Comparison of ENCODE assay signal across 9 mouse cellular contexts in genomic region chr2:131134826-131135400, GRCm38 (mm10). TPM values are rescaled to one million over a fixed set of nuclear protein-coding genes. Genes with fewer than 3 reads are reported as not detected.
DNase-seq lines count a peak whose midpoint lies in the region; ATAC-seq and TF ChIP-seq lines count a peak whose summit lies in the region.
"Had no signal": no experiment of that assay in that cellular context is flagged by ENCODE, and none has a peak within 500 bp of the region (broad histone marks: within the 10 kb centered on the region; RNA-seq: fewer than 3 reads in every experiment).

No protein-coding gene starts in this region.

- DNase-seq in neural tube, embryonic 10.5 days (ENCODE audit: extremely low spot score, low spot score): no peak
- no peak for DNase-seq in ovary, postnatal 10 days (ENCODE audit: low spot score)
- DNase-seq in spleen, postnatal 14 days (ENCODE audit: low spot score in 2 of 2): no peak

- TF ChIP-seq CTCF in small intestine, adult 2 months (IDR thresholded peaks at IDR 0.05; ENCODE audit: extremely low read depth, insufficient read length, insufficient replicate concordance, low read depth, low read length): no peak

- no peak for TF ChIP-seq POLR2A in small intestine, adult 2 months (IDR thresholded peaks at IDR 0.05; ENCODE audit: low read depth, low read length)

- H3K4me2 ChIP-seq in intestine, embryonic 16.5 days (ENCODE audit: low read depth, low read length): no peak overlapping the region
- H3K4me2 ChIP-seq in intestine, embryonic 15.5 days (replicated peaks): no peak overlapping the region
- H3K4me2 ChIP-seq in neural tube, embryonic 14.5 days (ENCODE audit: low read depth, low read length): no peak overlapping the region
- H3K4me2 ChIP-seq in heart, embryonic 16.5 days (ENCODE audit: low read depth, low read length): no peak overlapping the region

- 86% methylated on average over 8 of the region's 8 CpGs for WGBS in intestine, embryonic 16.5 days
- WGBS in intestine, embryonic 15.5 days: 88% methylated on average over 8 of the region's 8 CpGs
- 92% methylated on average over 8 of the region's 8 CpGs for WGBS in neural tube, embryonic 14.5 days
- 73% methylated on average over 8 of the region's 8 CpGs for WGBS in heart, embryonic 16.5 days
- WGBS in small intestine, adult 2 months: 92% methylated on average over 8 of the region's 8 CpGs

- 0 out of 2 replicates have a peak overlapping the region, but pooled peaks have one; percentile 30 for H3K27ac ChIP-seq in intestine, embryonic 16.5 days (ENCODE audit: low read length)
- H3K27ac ChIP-seq in intestine, embryonic 15.5 days: no peak overlapping the region
- H3K27ac ChIP-seq in neural tube, embryonic 14.5 days (ENCODE audit: low read depth, low read length): no peak overlapping the region
- peak overlapping the region; percentile 78 for H3K27ac ChIP-seq in heart, embryonic 16.5 days (ENCODE audit: low read length)
- peak overlapping the region; percentile 24; the same call in 1 of the 2 replicates for H3K27ac ChIP-seq in small intestine, adult 2 months (ENCODE audit: insufficient read depth, low read depth, low read length)

- no peaks in the 10 kb centered on the region for H3K9me3 ChIP-seq in intestine, embryonic 16.5 days (ENCODE audit: control insufficient read depth, low read length)
- no peaks in the 10 kb centered on the region for H3K9me3 ChIP-seq in intestine, embryonic 15.5 days
- H3K9me3 ChIP-seq in neural tube, embryonic 14.5 days (ENCODE audit: control insufficient read depth, low read length): no peaks in the 10 kb centered on the region
- H3K9me3 ChIP-seq in heart, embryonic 16.5 days (replicated peaks; ENCODE audit: control insufficient read depth, low read length): no peaks in the 10 kb centered on the region

- no peaks in the 10 kb centered on the region for H3K27me3 ChIP-seq in intestine, embryonic 16.5 days (replicated peaks; ENCODE audit: control insufficient read depth, insufficient read depth, low read length)
- H3K27me3 ChIP-seq in intestine, embryonic 15.5 days (replicated peaks): no peaks in the 10 kb centered on the region
- H3K27me3 ChIP-seq in neural tube, embryonic 14.5 days (ENCODE audit: control insufficient read depth, insufficient read depth, low read length): no peaks in the 10 kb centered on the region
- H3K27me3 ChIP-seq in heart, embryonic 16.5 days (ENCODE audit: control insufficient read depth, insufficient read depth, low read length): no peaks in the 10 kb centered on the region
- H3K27me3 ChIP-seq in small intestine, adult 2 months (ENCODE audit: control insufficient read depth, insufficient read depth, low read length): no peaks in the 10 kb centered on the region

- no peaks in the 10 kb centered on the region for H3K36me3 ChIP-seq in intestine, embryonic 16.5 days (ENCODE audit: control insufficient read depth, insufficient read depth, low read length)
- H3K36me3 ChIP-seq in intestine, embryonic 15.5 days: peaks cover 13% of the 10 kb centered on the region; the same call in 1 of the 2 replicates
- no peaks in the 10 kb centered on the region for H3K36me3 ChIP-seq in neural tube, embryonic 14.5 days (ENCODE audit: control insufficient read depth, insufficient read depth, low read length)
- H3K36me3 ChIP-seq in heart, embryonic 16.5 days (ENCODE audit: control insufficient read depth, insufficient read depth): peaks cover 2% of the 10 kb centered on the region; the same call in 1 of the 2 replicates
- H3K36me3 ChIP-seq in small intestine, adult 2 months (ENCODE audit: control insufficient read depth, insufficient read depth, low read length): no peaks in the 10 kb centered on the region

- H3K9ac ChIP-seq in intestine, embryonic 16.5 days (ENCODE audit: low read depth, low read length): no peak overlapping the region
- no peak overlapping the region for H3K9ac ChIP-seq in intestine, embryonic 15.5 days
- H3K9ac ChIP-seq in neural tube, embryonic 14.5 days (replicated peaks; ENCODE audit: low read depth, low read length): 0 out of 2 replicates have a peak overlapping the region, but pooled peaks have one; percentile 3
- H3K9ac ChIP-seq in heart, embryonic 16.5 days (ENCODE audit: low read length): no peak overlapping the region; the same call in 1 of the 2 replicates

- ATAC-seq in intestine, embryonic 16.5 days: no peak
- no peak for ATAC-seq in intestine, embryonic 15.5 days
- ATAC-seq in neural tube, embryonic 14.5 days (ENCODE audit: low read depth): no peak
- no peak for ATAC-seq in heart, embryonic 16.5 days (replicated peaks; ENCODE audit: extremely low read depth, insufficient read depth, low FRiP score)

- peaks cover 7% of the 10 kb centered on the region for H3K4me1 ChIP-seq in intestine, embryonic 16.5 days (ENCODE audit: control insufficient read depth, insufficient read depth, low read length)
- 0 out of 2 replicates have a peak, but pooled peaks cover 3% of the 10 kb centered on the region for H3K4me1 ChIP-seq in intestine, embryonic 15.5 days (replicated peaks)
- no peaks in the 10 kb centered on the region for H3K4me1 ChIP-seq in neural tube, embryonic 14.5 days (ENCODE audit: control insufficient read depth, insufficient read depth, low read length)
- H3K4me1 ChIP-seq in heart, embryonic 16.5 days (ENCODE audit: control insufficient read depth, insufficient read depth, low read length): peaks cover 30% of the 10 kb centered on the region
- H3K4me1 ChIP-seq in small intestine, adult 2 months (ENCODE audit: control insufficient read depth, insufficient read depth, insufficient read length, low read length): peaks cover 6% of the 10 kb centered on the region; the same call in 1 of the 2 replicates

- H3K4me3 ChIP-seq in intestine, embryonic 16.5 days (ENCODE audit: low read length): no peak overlapping the region
- no peak overlapping the region for H3K4me3 ChIP-seq in intestine, embryonic 15.5 days (replicated peaks)
- H3K4me3 ChIP-seq in neural tube, embryonic 14.5 days (ENCODE audit: low read depth, low read length): no peak overlapping the region
- no peak overlapping the region for H3K4me3 ChIP-seq in heart, embryonic 16.5 days (ENCODE audit: low read length)
- no peak overlapping the region for H3K4me3 ChIP-seq in small intestine, adult 2 months (ENCODE audit: low read depth, low read length)

RNA-seq across cellular contexts. Expression of gene Gm11037, which starts 1.6 kb away (rescaled TPM):
- polyA plus RNA-seq in intestine, embryonic 16.5 days (2015; fragmentation: Nextera tagmentation; extraction: Ambion mirVana): not detected in 2 replicates
- polyA plus RNA-seq in intestine, embryonic 15.5 days (2015; fragmentation: Nextera tagmentation; extraction: Ambion mirVana): not detected in 2 replicates
- polyA plus RNA-seq in neural tube, embryonic 14.5 days (2014; fragmentation: Nextera tagmentation; extraction: Ambion mirVana): not detected in 2 replicates
- not detected in 2 replicates for polyA plus RNA-seq in heart, embryonic 16.5 days (2015; fragmentation: Nextera tagmentation; extraction: Ambion mirVana)
- polyA plus RNA-seq in small intestine, adult 2 months (2012; rRNA removed): not detected in 2 replicates
- polyA plus RNA-seq: embryonic facial prominence, embryonic 11.5 days had no signal

RNA-seq across cellular contexts. Expression of gene Hspa12b, which starts 7.8 kb away (rescaled TPM):
- 8.3 and 8.4 TPM in 2 replicates for polyA plus RNA-seq in intestine, embryonic 16.5 days (2015; fragmentation: Nextera tagmentation; extraction: Ambion mirVana)
- polyA plus RNA-seq in intestine, embryonic 15.5 days (2015; fragmentation: Nextera tagmentation; extraction: Ambion mirVana): 9.1 and 9.7 TPM in 2 replicates
- polyA plus RNA-seq in neural tube, embryonic 14.5 days (2014; fragmentation: Nextera tagmentation; extraction: Ambion mirVana): 1.3 and 3.4 TPM in 2 replicates
- polyA plus RNA-seq in heart, embryonic 16.5 days (2015; fragmentation: Nextera tagmentation; extraction: Ambion mirVana): 11.6 and 12.8 TPM in 2 replicates
- 2.2 and 3.3 TPM in 2 replicates for polyA plus RNA-seq in small intestine, adult 2 months (2012; rRNA removed)

RNA-seq across cellular contexts. Expression of gene 1700037H04Rik, which starts 25.0 kb away (rescaled TPM):
- 138 and 160 TPM in 2 replicates for polyA plus RNA-seq in intestine, embryonic 16.5 days (2015; fragmentation: Nextera tagmentation; extraction: Ambion mirVana)
- polyA plus RNA-seq in intestine, embryonic 15.5 days (2015; fragmentation: Nextera tagmentation; extraction: Ambion mirVana): 98.6 and 110 TPM in 2 replicates
- polyA plus RNA-seq in neural tube, embryonic 14.5 days (2014; fragmentation: Nextera tagmentation; extraction: Ambion mirVana): 86.9 and 90.0 TPM in 2 replicates
- 65.1 and 73.7 TPM in 2 replicates for polyA plus RNA-seq in heart, embryonic 16.5 days (2015; fragmentation: Nextera tagmentation; extraction: Ambion mirVana)
- 52.3 and 57.2 TPM in 2 replicates for polyA plus RNA-seq in small intestine, adult 2 months (2012; rRNA removed)

RNA-seq across cellular contexts. Expression of gene Cenpb, which starts 45.0 kb away (rescaled TPM):
- polyA plus RNA-seq in intestine, embryonic 16.5 days (2015; fragmentation: Nextera tagmentation; extraction: Ambion mirVana): 9.5 and 9.7 TPM in 2 replicates
- 12.5 and 12.6 TPM in 2 replicates for polyA plus RNA-seq in intestine, embryonic 15.5 days (2015; fragmentation: Nextera tagmentation; extraction: Ambion mirVana)
- 7.0 and 10.5 TPM in 2 replicates for polyA plus RNA-seq in neural tube, embryonic 14.5 days (2014; fragmentation: Nextera tagmentation; extraction: Ambion mirVana)
- polyA plus RNA-seq in heart, embryonic 16.5 days (2015; fragmentation: Nextera tagmentation; extraction: Ambion mirVana): 7.4 and 7.9 TPM in 2 replicates
- 57.7 and 95.1 TPM in 2 replicates for polyA plus RNA-seq in small intestine, adult 2 months (2012; rRNA removed)

RNA-seq across cellular contexts. Expression of gene Siglec1, which starts 48.3 kb away (rescaled TPM):
- 0.29 and 0.37 TPM in 2 replicates for polyA plus RNA-seq in intestine, embryonic 16.5 days (2015; fragmentation: Nextera tagmentation; extraction: Ambion mirVana)
- polyA plus RNA-seq in intestine, embryonic 15.5 days (2015; fragmentation: Nextera tagmentation; extraction: Ambion mirVana): 0.24 and 0.35 TPM in 2 replicates
- polyA plus RNA-seq in neural tube, embryonic 14.5 days (2014; fragmentation: Nextera tagmentation; extraction: Ambion mirVana): 0.09 and 0.43 TPM in 2 replicates
- polyA plus RNA-seq in heart, embryonic 16.5 days (2015; fragmentation: Nextera tagmentation; extraction: Ambion mirVana): 0.46 and 0.49 TPM in 2 replicates
- 1.9 and 2.7 TPM in 2 replicates for polyA plus RNA-seq in small intestine, adult 2 months (2012; rRNA removed)

Comparison
In these comparisons a context has a peak if more than half of its experiments do, and no peak if none do; other contexts are left out.
1. H3K27ac ChIP-seq: peak in intestine, embryonic 16.5 days (single experiment), heart, embryonic 16.5 days (single experiment) and small intestine, adult 2 months (single experiment); none in intestine, embryonic 15.5 days (single experiment) and neural tube, embryonic 14.5 days (single experiment).